Mouse (Mus musculus) lung, adult 2 months (tissue): ENCODE measurements around the gene Olfr1112.

Source experiments
- CTCF ChIP-seq: fragments of 200-500 bp; IDR thresholded peaks from 2 replicates; pipeline ENCODE4 v1.5.1; 2011; ENCODE audit warnings: mild to moderate bottlenecking, low read length, control low read depth; ENCODE audit not compliant: insufficient read depth
- POLR2A ChIP-seq: fragments of 200-500 bp; IDR thresholded peaks from 2 replicates; pipeline ENCODE4 v1.6.1; 2011; ENCODE audit warnings: low read depth, mild to moderate bottlenecking, control low read depth, low read length, borderline replicate concordance; ENCODE audit errors: extremely low read depth

DNA sequence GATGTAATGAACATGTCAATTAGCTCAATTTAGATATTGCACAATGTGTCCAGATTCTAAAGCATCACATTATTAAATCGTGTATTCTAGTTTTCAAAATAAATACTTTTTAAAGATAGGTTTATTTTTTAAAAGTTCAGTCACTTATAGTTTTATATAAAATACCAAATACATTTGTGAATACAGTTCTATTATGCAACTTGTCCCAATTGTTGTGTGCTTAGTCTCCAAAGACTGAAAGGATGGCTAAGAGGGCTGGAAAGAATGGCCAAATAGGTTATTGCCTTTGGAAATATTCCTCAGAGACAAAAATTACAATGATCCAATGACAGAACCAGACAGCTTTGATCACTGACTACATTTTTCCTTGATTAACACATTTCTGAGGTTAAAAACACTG lies at the start of gene Olfr1112:
- TF ChIP-seq POLR2A (no peak), CTCF (no peak)
